Mouse (Mus musculus) heart, adult 2 months (tissue): ENCODE results near the gene Vmn1r221.
"Not testable (repeated sequence)": the region's sequence is repeated elsewhere in the genome, so short reads cannot be mapped to it uniquely, and the experiment has no call there.

Source experiments
- EP300 ChIP-seq: fragments of 200-500 bp; IDR thresholded peaks from 2 replicates; pipeline ENCODE4 v1.6.1; 2011; ENCODE audit warnings: low read depth, low read length, control low read depth; ENCODE audit not compliant: insufficient read depth
- POLR2A ChIP-seq: fragments of 200-500 bp; IDR thresholded peaks from 2 replicates; pipeline ENCODE4 v1.6.1; 2011; ENCODE audit warnings: mild to moderate bottlenecking, low read depth, low read length, control low read depth; ENCODE audit not compliant: insufficient read depth

GRCm38 (mm10) chr13:23213827-23214226 lies at the start of gene Vmn1r221:
- TF ChIP-seq EP300, POLR2A: not testable (repeated sequence)
